Comparison of ENCODE assay signal across 23 mouse cellular contexts in genomic region chr16:19263235-19263634, GRCm38 (mm10). TPM values are rescaled to one million over a fixed set of nuclear protein-coding genes. Genes with fewer than 3 reads are reported as not detected.
DNase-seq lines count a peak whose midpoint lies in the region; ATAC-seq and TF ChIP-seq lines count a peak whose summit lies in the region.
"Had no signal": no experiment of that assay in that cellular context is flagged by ENCODE, and none has a peak within 500 bp of the region (broad histone marks: within the 10 kb centered on the region; RNA-seq: fewer than 3 reads in every experiment).

No protein-coding gene starts in this region.

- peak; percentile 37 for TF ChIP-seq CTCF in hindbrain, postnatal 0 days (IDR thresholded peaks at IDR 0.05; ENCODE audit: low read depth)
- TF ChIP-seq CTCF in lung, postnatal 0 days (IDR thresholded peaks at IDR 0.05), result no peak
- TF ChIP-seq CTCF in CH12.LX (conservative IDR thresholded peaks at IDR 0.05 in 1 of 2, IDR thresholded peaks at IDR 0.05 in 1 of 2; ENCODE audit: low read depth in 2 of 2, low read length in 2 of 2), result peak; percentile 27 to 88; a peak in 3 of 4 replicates

- peak; percentile 20; the same call in 1 of the 2 replicates for TF ChIP-seq POLR2A in CH12.LX (IDR thresholded peaks at IDR 0.05; ENCODE audit: low read depth, low read length)

- H3K79me2 ChIP-seq in CH12.LX (replicated peaks; ENCODE audit: control insufficient read depth, extremely low read depth, insufficient read depth, poor library complexity, severe bottlenecking), result no peaks in the 10 kb centered on the region

- WGBS in hindbrain, postnatal 0 days, result 27% methylated on average over 1 of the region's 1 CpGs
- 39% methylated on average over 1 of the region's 1 CpGs for WGBS in hindbrain, embryonic 10.5 days
- 26% methylated on average over 1 of the region's 1 CpGs for WGBS in lung, postnatal 0 days

- peak; percentile 49 for DNase-seq in hindbrain, postnatal 0 days (ENCODE audit: low spot score)
- DNase-seq in hindbrain, embryonic 10.5 days (ENCODE audit: low spot score), result no peak
- peak; percentile 1 for DNase-seq in lung, postnatal 36 days
- no peak for DNase-seq in lung, postnatal 0 days (ENCODE audit: low spot score)
- DNase-seq in CH12.LX (ENCODE audit: extremely low read depth), result peak; percentile 97
- no peak for DNase-seq in left cerebral cortex, postnatal 36 days (ENCODE audit: low spot score in 2 of 2)
- no peak for DNase-seq in layer of hippocampus, adult 8-10 months (ENCODE audit: low spot score in 2 of 2)
- DNase-seq: adrenal gland, adult 2 months; cerebellum, adult 9-10 months; gastrocnemius, postnatal 10 days had no signal

- in situ Hi-C loops in CH12.LX (cut with MboI; ENCODE audit: low pct_ligation_motif_present, low pct_unique_long_range_greater_than_20kb, low sequenced_read_pairs), result loop anchor here (5.0 to 25.0 kb wide), 2 partner anchors 261 to 576 kb away; no protein-coding TSS in a partner anchor

- dilution Hi-C loops in CH12.LX (cut with MboI; ENCODE audit: extremely low pct_ligation_motif_present, extremely low pct_unique_long_range_greater_than_20kb, low sequenced_read_pairs), result no loop called here

- no peaks in the 10 kb centered on the region for H3K27me3 ChIP-seq in hindbrain, postnatal 0 days (ENCODE audit: insufficient read depth, low read length)
- no peaks in the 10 kb centered on the region for H3K27me3 ChIP-seq in hindbrain, embryonic 10.5 days (ENCODE audit: insufficient read depth, poor library complexity, severe bottlenecking)
- no peaks in the 10 kb centered on the region for H3K27me3 ChIP-seq in lung, postnatal 0 days (replicated peaks; ENCODE audit: insufficient read depth, low read length)
- H3K27me3 ChIP-seq in CH12.LX (replicated peaks), result no peaks in the 10 kb centered on the region
- H3K27me3 ChIP-seq: embryonic facial prominence, embryonic 15.5 days; forebrain, embryonic 12.5 days had no signal

- no peaks in the 10 kb centered on the region for H3K4me1 ChIP-seq in hindbrain, postnatal 0 days (ENCODE audit: insufficient read depth, low read length)
- no peaks in the 10 kb centered on the region for H3K4me1 ChIP-seq in hindbrain, embryonic 10.5 days (replicated peaks)
- H3K4me1 ChIP-seq in lung, postnatal 0 days (ENCODE audit: insufficient read depth, low read depth, low read length), result no peaks in the 10 kb centered on the region
- H3K4me1 ChIP-seq in CH12.LX (ENCODE audit: control insufficient read depth in 1 of 2, insufficient read depth in 2 of 2), result peaks cover 20 to 55% of the 10 kb centered on the region in 2 experiments
- H3K4me1 ChIP-seq: embryonic facial prominence, embryonic 15.5 days; forebrain, embryonic 12.5 days; heart, embryonic 10.5 days; midbrain, embryonic 10.5 days had no signal

- no peak overlapping the region for H3K9ac ChIP-seq in hindbrain, postnatal 0 days (replicated peaks; ENCODE audit: low read length)
- no peak overlapping the region for H3K9ac ChIP-seq in lung, postnatal 0 days (replicated peaks; ENCODE audit: low read depth)
- peak overlapping the region; percentile 87 for H3K9ac ChIP-seq in CH12.LX (ENCODE audit: insufficient read depth, low read depth)
- H3K9ac ChIP-seq: embryonic facial prominence, embryonic 15.5 days; forebrain, embryonic 12.5 days had no signal

- 0 out of 2 replicates have a peak, but pooled peaks have one; percentile 38 for ATAC-seq in hindbrain, postnatal 0 days
- no peak for ATAC-seq in lung, postnatal 0 days
- peak; percentile 71; the same call in 1 of the 2 replicates for ATAC-seq in neutrophil, adult 5-6 weeks (ENCODE audit: extremely low read depth, insufficient number of reproducible peaks, low FRiP score, poor library complexity, severe bottlenecking)
- ATAC-seq: CD4-positive, CD25-positive, alpha-beta regulatory T cell, adult 4 months; Patski had no signal

- TF ChIP-seq EP300 in lung, postnatal 0 days (IDR thresholded peaks at IDR 0.05), result no peak
- TF ChIP-seq EP300 in CH12.LX (IDR thresholded peaks at IDR 0.05; ENCODE audit: low read length), result peak; percentile 71

- no peaks in the 10 kb centered on the region for H3K36me3 ChIP-seq in hindbrain, postnatal 0 days (ENCODE audit: insufficient read depth, low read length)
- H3K36me3 ChIP-seq in hindbrain, embryonic 10.5 days, result no peaks in the 10 kb centered on the region
- H3K36me3 ChIP-seq in lung, postnatal 0 days (ENCODE audit: insufficient read depth, low read length), result no peaks in the 10 kb centered on the region
- H3K36me3 ChIP-seq in CH12.LX (replicated peaks in 1 of 2; ENCODE audit: control insufficient read depth in 1 of 2, insufficient read depth in 1 of 2, low read length in 1 of 2), result no peaks in the 10 kb centered on the region
- H3K36me3 ChIP-seq: embryonic facial prominence, embryonic 15.5 days; forebrain, embryonic 12.5 days; heart, embryonic 10.5 days; midbrain, embryonic 10.5 days had no signal

- peak; percentile 97 for TF ChIP-seq RAD21 in CH12.LX (IDR thresholded peaks at IDR 0.05; ENCODE audit: low read depth, low read length)

- no peak overlapping the region for H3K27ac ChIP-seq in hindbrain, postnatal 0 days
- H3K27ac ChIP-seq in hindbrain, embryonic 10.5 days, result no peak overlapping the region
- H3K27ac ChIP-seq in lung, postnatal 0 days (ENCODE audit: low read length), result no peak overlapping the region
- H3K27ac ChIP-seq in CH12.LX (ENCODE audit: insufficient read depth, low read depth), result peak overlapping the region; percentile 98
- H3K27ac ChIP-seq: embryonic facial prominence, embryonic 15.5 days; forebrain, embryonic 12.5 days; heart, embryonic 10.5 days; left cerebral cortex, adult 2 months; midbrain, embryonic 10.5 days had no signal

- H3K9me3 ChIP-seq in hindbrain, postnatal 0 days (ENCODE audit: low read length), result no peaks in the 10 kb centered on the region
- no peaks in the 10 kb centered on the region for H3K9me3 ChIP-seq in hindbrain, embryonic 10.5 days
- H3K9me3 ChIP-seq in lung, postnatal 0 days (ENCODE audit: low read length), result no peaks in the 10 kb centered on the region
- H3K9me3 ChIP-seq in CH12.LX (replicated peaks; ENCODE audit: low read length), result no peaks in the 10 kb centered on the region
- H3K9me3 ChIP-seq: embryonic facial prominence, embryonic 15.5 days; forebrain, embryonic 12.5 days; heart, embryonic 10.5 days; midbrain, embryonic 10.5 days had no signal

- intact Hi-C loops in left cerebral cortex, postnatal 36 days (cut with DNase I), result no loop called here

- H3K4me2 ChIP-seq in hindbrain, postnatal 0 days (ENCODE audit: low read depth, low read length), result no peak overlapping the region
- H3K4me2 ChIP-seq in lung, postnatal 0 days (replicated peaks; ENCODE audit: low read depth, low read length), result no peak overlapping the region
- peak overlapping the region; percentile 78 for H3K4me2 ChIP-seq in CH12.LX (ENCODE audit: insufficient read depth, low read depth, poor library complexity, severe bottlenecking)
- H3K4me2 ChIP-seq: embryonic facial prominence, embryonic 15.5 days; forebrain, embryonic 12.5 days had no signal

- no peak overlapping the region for H3K4me3 ChIP-seq in hindbrain, postnatal 0 days (ENCODE audit: low read length)
- H3K4me3 ChIP-seq in hindbrain, embryonic 10.5 days, result no peak overlapping the region
- no peak overlapping the region for H3K4me3 ChIP-seq in lung, postnatal 0 days (ENCODE audit: low read depth, low read length)
- H3K4me3 ChIP-seq in CH12.LX (replicated peaks in 1 of 3; ENCODE audit: low read depth in 2 of 3, low read length in 2 of 3, poor library complexity in 1 of 3), result no peak overlapping the region
- H3K4me3 ChIP-seq: embryonic facial prominence, embryonic 15.5 days; forebrain, embryonic 12.5 days; heart, embryonic 10.5 days; left cerebral cortex, adult 2 months; midbrain, embryonic 10.5 days had no signal

TF ChIP-seq in CH12.LX, 34 proteins besides CTCF, POLR2A, EP300 and RAD21 (continues in another document):
- TF ChIP-seq MEF2A (IDR thresholded peaks at IDR 0.05; ENCODE audit: borderline replicate concordance, low read depth, low read length) (peak; percentile 60; the same call in 1 of the 2 replicates), TBP (conservative IDR thresholded peaks at IDR 0.05; ENCODE audit: low read depth, low read length) (peak; percentile 94), USF2 (conservative IDR thresholded peaks at IDR 0.05; ENCODE audit: low read depth, low read length) (no peak), GABPA (IDR thresholded peaks at IDR 0.05; ENCODE audit: insufficient replicate concordance, low read depth, low read length) (no peak), POLR2AphosphoS2 (IDR thresholded peaks at IDR 0.05; ENCODE audit: low read depth, low read length) (no peak), SIN3A (IDR thresholded peaks at IDR 0.05; ENCODE audit: low read length) (peak; percentile 56; the same call in 1 of the 2 replicates), HCFC1 (IDR thresholded peaks at IDR 0.05; ENCODE audit: low read depth, low read length) (no peak), ZNF384 (IDR thresholded peaks at IDR 0.05; ENCODE audit: low read depth, low read length) (peak; percentile 80; the same call in 1 of the 2 replicates), ZMIZ1 (IDR thresholded peaks at IDR 0.05; ENCODE audit: low read depth, low read length) (no peak; the same call in 1 of the 2 replicates), RCOR1 (conservative IDR thresholded peaks at IDR 0.05; ENCODE audit: low read depth, low read length) (no peak), MAFK (IDR thresholded peaks at IDR 0.05; ENCODE audit: insufficient replicate concordance, low read length) (no peak), MYC (IDR thresholded peaks at IDR 0.05; ENCODE audit: low read depth, low read length) (peak; percentile 99), E2F4 (IDR thresholded peaks at IDR 0.05; ENCODE audit: insufficient replicate concordance, low read depth, low read length) (no peak; the same call in 1 of the 2 replicates), ZC3H11A (IDR thresholded peaks at IDR 0.05; ENCODE audit: low read depth, low read length) (peak; percentile 86), MAX (IDR thresholded peaks at IDR 0.05; ENCODE audit: low read length) (peak; percentile 91), JUN (IDR thresholded peaks at IDR 0.05; ENCODE audit: insufficient read depth, low read depth, low read length) (no peak; the same call in 1 of the 2 replicates), KAT2A (IDR thresholded peaks at IDR 0.05; ENCODE audit: insufficient replicate concordance, low read length) (no peak), ELF1 (IDR thresholded peaks at IDR 0.05; ENCODE audit: low read depth, low read length) (no peak)

RNA-seq across cellular contexts. Expression of gene Olfr164, which starts 50.6 kb away (rescaled TPM):
- not detected in 2 replicates for total RNA-seq in hindbrain, postnatal 0 days (2014; rRNA removed)
- not detected in 2 replicates for polyA plus RNA-seq in hindbrain, postnatal 0 days (2015; fragmentation: Nextera tagmentation; extraction: Ambion mirVana)
- not detected in 2 replicates for polyA plus RNA-seq in hindbrain, embryonic 10.5 days (2016; fragmentation: Nextera tagmentation; extraction: Ambion mirVana)
- not detected in 2 replicates for polyA plus RNA-seq in lung, postnatal 0 days (2015; fragmentation: Nextera tagmentation; extraction: Ambion mirVana)
- total RNA-seq in CH12.LX (2012; rRNA removed), result 0.21 TPM in 2 replicates
- not detected in 2 replicates for total RNA-seq in CH12.LX (2014; rRNA removed)
- 0.19 and 0.30 TPM in 2 replicates for polyA plus RNA-seq in CH12.LX (2012; ENCODE audit: insufficient read length, low read depth)
- total RNA-seq in neutrophil, adult 5-6 weeks (2017), result 0.58 and 0.86 TPM in 2 replicates
- not detected for total RNA-seq in left cerebral cortex, postnatal 36 days (2021)
- total RNA-seq in layer of hippocampus, adult 8-10 months (2022), result not detected
- total RNA-seq: adrenal gland, adult 2 months; gastrocnemius, postnatal 10 days; heart, postnatal 25 days; layer of hippocampus, adult 18-20 months; left cerebral cortex, adult 2 months had no signal
- polyA plus RNA-seq: adrenal gland, adult 2 months; CD4-positive, CD25-positive, alpha-beta regulatory T cell, adult 4 months; forebrain, embryonic 12.5 days; heart, embryonic 10.5 days; limb, embryonic 14.5 days; lung, embryonic 16.5 days; midbrain, embryonic 10.5 days; Patski; small intestine, adult 2 months had no signal

Comparison
In these comparisons a context has a peak if more than half of its experiments do, and no peak if none do; other contexts are left out.
1. DNase-seq: peak in hindbrain, postnatal 0 days (single experiment), lung, postnatal 36 days (single experiment) and CH12.LX (single experiment); none in hindbrain, embryonic 10.5 days (single experiment), lung, postnatal 0 days (single experiment), left cerebral cortex, postnatal 36 days (0 of 2) and layer of hippocampus, adult 8-10 months (0 of 2).